19 mouse cellular contexts compared by ENCODE assay signal in genomic region chr13:53227019-53227418, GRCm38 (mm10). TPM values are rescaled to one million over a fixed set of nuclear protein-coding genes. Genes with fewer than 3 reads are reported as not detected.
DNase-seq lines count a peak whose midpoint lies in the region; ATAC-seq lines count a peak whose summit lies in the region.
"Had no signal": no experiment of that assay in that cellular context is flagged by ENCODE, and none has a peak within 500 bp of the region (broad histone marks: within the 10 kb centered on the region; RNA-seq: fewer than 3 reads in every experiment).

No protein-coding gene starts in this region.

- H3K9me3 ChIP-seq in heart, embryonic 16.5 days (replicated peaks; ENCODE audit: control insufficient read depth, low read length) = peaks cover 9% of the 10 kb centered on the region; the same call in 1 of the 2 replicates
- H3K9me3 ChIP-seq in intestine, embryonic 14.5 days (ENCODE audit: control insufficient read depth, low read length) = peaks cover 9% of the 10 kb centered on the region
- H3K9me3 ChIP-seq in stomach, embryonic 16.5 days (replicated peaks; ENCODE audit: control insufficient read depth, low read length) = peaks cover 13% of the 10 kb centered on the region

- 35% methylated on average over 6 of the region's 6 CpGs for WGBS in heart, embryonic 16.5 days
- WGBS in intestine, embryonic 14.5 days = 27% methylated on average over 6 of the region's 6 CpGs
- 50% methylated on average over 6 of the region's 6 CpGs for WGBS in stomach, embryonic 16.5 days

- H3K27ac ChIP-seq in heart, embryonic 16.5 days (ENCODE audit: low read length) = peak overlapping the region; percentile 71
- no peak overlapping the region for H3K27ac ChIP-seq in intestine, embryonic 14.5 days (ENCODE audit: low read depth)
- no peak overlapping the region for H3K27ac ChIP-seq in stomach, embryonic 16.5 days (ENCODE audit: low read length)
- H3K27ac ChIP-seq: forebrain, embryonic 13.5 days had no signal

- peaks cover 32% of the 10 kb centered on the region for H3K4me1 ChIP-seq in heart, embryonic 16.5 days (ENCODE audit: control insufficient read depth, insufficient read depth, low read length)
- peaks cover 27% of the 10 kb centered on the region for H3K4me1 ChIP-seq in intestine, embryonic 14.5 days (replicated peaks; ENCODE audit: control insufficient read depth, insufficient read depth, low read length)
- H3K4me1 ChIP-seq in stomach, embryonic 16.5 days (ENCODE audit: control insufficient read depth, insufficient read depth, low read length) = peaks cover 21% of the 10 kb centered on the region

- no peak for DNase-seq in heart, postnatal 14 days
- DNase-seq in intestine, embryonic 14.5 days (ENCODE audit: low spot score) = no peak
- peak; percentile 54 for DNase-seq in kidney, postnatal 10 days
- DNase-seq in cerebellum, postnatal 14 days = no peak
- DNase-seq in right cerebral cortex, adult 18-20 months = no peak
- DNase-seq: adrenal gland, adult 2 months; cerebellum, adult 11-12 months; layer of hippocampus, adult 9-11 months; thymus, adult 18-20 months had no signal

- no peaks in the 10 kb centered on the region for H3K36me3 ChIP-seq in heart, embryonic 16.5 days (ENCODE audit: control insufficient read depth, insufficient read depth)
- H3K36me3 ChIP-seq in intestine, embryonic 14.5 days (ENCODE audit: control insufficient read depth, insufficient read depth, low read length) = no peaks in the 10 kb centered on the region
- no peaks in the 10 kb centered on the region for H3K36me3 ChIP-seq in stomach, embryonic 16.5 days (ENCODE audit: control insufficient read depth, insufficient read depth, low read length)

- peak overlapping the region; percentile 20; the same call in 1 of the 2 replicates for H3K9ac ChIP-seq in heart, embryonic 16.5 days (ENCODE audit: low read length)
- H3K9ac ChIP-seq in intestine, embryonic 14.5 days (ENCODE audit: low read length) = no peak overlapping the region
- no peak overlapping the region for H3K9ac ChIP-seq in stomach, embryonic 16.5 days (ENCODE audit: low read length)
- H3K9ac ChIP-seq: forebrain, embryonic 13.5 days; lung, embryonic 14.5 days had no signal

- no peaks in the 10 kb centered on the region for H3K27me3 ChIP-seq in heart, embryonic 16.5 days (ENCODE audit: control insufficient read depth, insufficient read depth, low read length)
- no peaks in the 10 kb centered on the region for H3K27me3 ChIP-seq in intestine, embryonic 14.5 days (replicated peaks; ENCODE audit: control insufficient read depth, insufficient read depth, low read length)
- H3K27me3 ChIP-seq in stomach, embryonic 16.5 days (ENCODE audit: control insufficient read depth, insufficient read depth, low read length) = no peaks in the 10 kb centered on the region
- H3K27me3 ChIP-seq: forebrain, embryonic 13.5 days had no signal

- H3K4me2 ChIP-seq in heart, embryonic 16.5 days (ENCODE audit: low read depth, low read length) = peak overlapping the region; percentile 48
- no peak overlapping the region for H3K4me2 ChIP-seq in intestine, embryonic 14.5 days (ENCODE audit: low read length)
- no peak overlapping the region for H3K4me2 ChIP-seq in stomach, embryonic 16.5 days (ENCODE audit: low read depth, low read length)
- H3K4me2 ChIP-seq: forebrain, embryonic 13.5 days; liver, embryonic 11.5 days; lung, embryonic 14.5 days had no signal

- ATAC-seq in heart, embryonic 16.5 days (replicated peaks; ENCODE audit: extremely low read depth, insufficient read depth, low FRiP score) = 0 out of 2 replicates have a peak, but pooled peaks have one; percentile 47
- ATAC-seq in intestine, embryonic 14.5 days (replicated peaks; ENCODE audit: low FRiP score, low TSS enrichment, low read depth) = 0 out of 2 replicates have a peak, but pooled peaks have one; percentile 41
- ATAC-seq in stomach, embryonic 16.5 days (ENCODE audit: insufficient read depth, low FRiP score) = peak; percentile 65; the same call in 1 of the 2 replicates
- ATAC-seq: CD4-positive, CD25-positive, alpha-beta regulatory T cell, adult 4 months; forebrain, embryonic 13.5 days had no signal

- no peak overlapping the region for H3K4me3 ChIP-seq in heart, embryonic 16.5 days (ENCODE audit: low read length)
- no peak overlapping the region for H3K4me3 ChIP-seq in intestine, embryonic 14.5 days (ENCODE audit: low read depth, low read length)
- no peak overlapping the region for H3K4me3 ChIP-seq in stomach, embryonic 16.5 days (replicated peaks; ENCODE audit: low read length)
- H3K4me3 ChIP-seq: forebrain, embryonic 13.5 days had no signal

- intact Hi-C loops in heart, postnatal 14 days (cut with DNase I) = no loop called here

RNA-seq across cellular contexts. Expression of gene Ror2, which starts 58.9 kb away (rescaled TPM):
- 13.5 and 15.8 TPM in 2 replicates for polyA plus RNA-seq in heart, embryonic 16.5 days (2015; fragmentation: Nextera tagmentation; extraction: Ambion mirVana)
- 1 to 10 TPM; 3.3 to 3.5 TPM for total RNA-seq in heart, postnatal 14 days (2021)
- 15.5 and 18.5 TPM in 2 replicates for polyA plus RNA-seq in intestine, embryonic 14.5 days (2014; fragmentation: Nextera tagmentation; extraction: Ambion mirVana)
- polyA plus RNA-seq in stomach, embryonic 16.5 days (2015; fragmentation: Nextera tagmentation; extraction: Ambion mirVana) = 12.0 and 13.5 TPM in 2 replicates
- total RNA-seq: common myeloid progenitor, adult 5-6 weeks; granulocyte monocyte progenitor cell, adult 5-6 weeks; megakaryocyte, adult 5-6 weeks; MEL had no signal
- polyA plus RNA-seq: CD4-positive, CD25-positive, alpha-beta regulatory T cell, adult 4 months had no signal
